32 mouse cellular contexts compared by ENCODE assay signal in the genomic region with DNA sequence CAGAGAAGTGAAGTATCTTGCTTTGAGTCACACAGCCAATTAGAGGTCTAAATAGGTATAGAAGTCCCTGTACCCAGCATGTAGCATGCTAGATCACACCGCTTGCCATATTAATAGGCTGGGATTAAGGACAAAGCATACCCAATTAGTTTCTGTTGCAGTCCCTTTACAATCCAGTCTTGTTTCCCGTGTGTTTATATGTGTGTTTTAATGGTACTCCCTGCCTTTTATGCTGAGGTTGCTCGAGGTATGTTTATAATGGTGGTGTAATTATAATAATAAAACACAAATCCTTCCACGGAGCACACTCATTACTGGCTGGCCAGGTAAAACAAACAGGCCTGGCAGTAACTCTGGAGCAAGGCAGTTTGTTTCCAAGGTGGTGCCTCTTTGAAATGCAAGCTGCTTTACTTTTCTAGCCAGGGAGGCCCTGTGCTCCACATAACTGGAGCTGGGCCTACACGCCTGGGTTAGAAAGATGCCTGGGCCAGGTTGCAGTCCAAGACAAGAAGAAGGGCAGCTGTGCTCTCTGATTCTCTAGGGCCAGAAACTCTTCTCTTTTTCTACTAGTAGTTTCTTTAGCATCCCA.
A peak's percentile ranks its signal among the peaks of the same experiment; 100 is the strongest.
DNase-seq lines count a peak whose midpoint lies in the region; ATAC-seq and TF ChIP-seq lines count a peak whose summit lies in the region.
"Had no signal": no experiment of that assay in that cellular context is flagged by ENCODE, and none has a peak within 500 bp of the region (broad histone marks: within the 10 kb centered on the region; RNA-seq: fewer than 3 reads in every experiment).

No protein-coding gene starts in this region.

- H3K36me3 ChIP-seq in forebrain, embryonic 11.5 days (ENCODE audit: control insufficient read depth, insufficient read depth, low read length) = no peaks in the 10 kb centered on the region
- H3K36me3 ChIP-seq in forebrain, embryonic 16.5 days (ENCODE audit: control insufficient read depth, insufficient read depth) = no peaks in the 10 kb centered on the region
- H3K36me3 ChIP-seq in limb, embryonic 10.5 days = no peaks in the 10 kb centered on the region
- H3K36me3 ChIP-seq in hindbrain, embryonic 16.5 days (ENCODE audit: control insufficient read depth, insufficient read depth, low read length) = no peaks in the 10 kb centered on the region
- H3K36me3 ChIP-seq: embryonic facial prominence, embryonic 13.5 days; G1E; heart, embryonic 10.5 days; heart, embryonic 15.5 days; lung, embryonic 15.5 days; midbrain, embryonic 10.5 days; midbrain, embryonic 15.5 days; neural tube, embryonic 15.5 days had no signal

- no peak for DNase-seq in forebrain, embryonic 11.5 days (ENCODE audit: low spot score)
- DNase-seq in gastrocnemius, adult 2 months = peak; percentile 27
- no peak for DNase-seq in gastrocnemius, postnatal 25 days
- DNase-seq in limb, embryonic 10.5 days (ENCODE audit: low spot score) = no peak
- no peak for DNase-seq in adrenal gland, postnatal 4 days (ENCODE audit: low spot score in 2 of 2)
- DNase-seq: adrenal gland, adult 8-10 months; cerebellum, adult 11 months; cerebellum, adult 9-10 months; cerebellum, postnatal 36 days; embryo, embryonic 11 days; gastrocnemius, postnatal 10 days; heart, adult 11 months; kidney, postnatal 25 days; left cerebral cortex, postnatal 4 days; right cerebral cortex, postnatal 14 days; thymus, adult 18-20 months; thymus, postnatal 25 days had no signal

- no peak overlapping the region for H3K27ac ChIP-seq in forebrain, embryonic 11.5 days (ENCODE audit: low read depth, low read length)
- no peak overlapping the region for H3K27ac ChIP-seq in forebrain, embryonic 16.5 days (ENCODE audit: low read length)
- no peak overlapping the region for H3K27ac ChIP-seq in gastrocnemius, adult 2 months
- H3K27ac ChIP-seq in limb, embryonic 10.5 days = peak overlapping the region; percentile 42; the same call in 1 of the 2 replicates
- no peak overlapping the region for H3K27ac ChIP-seq in hindbrain, embryonic 16.5 days (ENCODE audit: low read depth, low read length)
- H3K27ac ChIP-seq: embryonic facial prominence, embryonic 13.5 days; heart, embryonic 10.5 days; heart, embryonic 15.5 days; lung, embryonic 15.5 days; midbrain, embryonic 15.5 days had no signal

- peaks cover 5% of the 10 kb centered on the region; the same call in 1 of the 2 replicates for H3K4me1 ChIP-seq in forebrain, embryonic 11.5 days (replicated peaks; ENCODE audit: control insufficient read depth, insufficient read depth, low read length)
- H3K4me1 ChIP-seq in forebrain, embryonic 16.5 days (replicated peaks; ENCODE audit: control insufficient read depth, insufficient read depth, low read length) = peaks cover 23% of the 10 kb centered on the region
- peaks cover 80% of the 10 kb centered on the region for H3K4me1 ChIP-seq in limb, embryonic 10.5 days
- peaks cover 6% of the 10 kb centered on the region for H3K4me1 ChIP-seq in hindbrain, embryonic 16.5 days (ENCODE audit: control insufficient read depth, insufficient read depth, low read depth, low read length)

- intact Hi-C loops in gastrocnemius, adult 2 months (cut with DNase I) = loop anchor here (5.0 kb wide), 1 partner anchor 455 kb away; a partner anchor contains a TSS

- no peaks in the 10 kb centered on the region for H3K9me3 ChIP-seq in forebrain, embryonic 11.5 days (ENCODE audit: control insufficient read depth, low read length)
- H3K9me3 ChIP-seq in forebrain, embryonic 16.5 days (ENCODE audit: control insufficient read depth, low read length) = no peaks in the 10 kb centered on the region
- no peaks in the 10 kb centered on the region for H3K9me3 ChIP-seq in limb, embryonic 10.5 days (replicated peaks)
- H3K9me3 ChIP-seq in hindbrain, embryonic 16.5 days (ENCODE audit: control insufficient read depth, low read length) = no peaks in the 10 kb centered on the region
- H3K9me3 ChIP-seq: embryonic facial prominence, embryonic 13.5 days; heart, embryonic 10.5 days; heart, embryonic 15.5 days; lung, embryonic 15.5 days; midbrain, embryonic 10.5 days; midbrain, embryonic 15.5 days; neural tube, embryonic 15.5 days had no signal

- no peak overlapping the region for H3K4me2 ChIP-seq in forebrain, embryonic 11.5 days (ENCODE audit: low read depth, low read length, severe bottlenecking)
- H3K4me2 ChIP-seq in forebrain, embryonic 16.5 days (ENCODE audit: low read length) = no peak overlapping the region
- no peak overlapping the region for H3K4me2 ChIP-seq in hindbrain, embryonic 16.5 days (ENCODE audit: low read length)
- H3K4me2 ChIP-seq: embryonic facial prominence, embryonic 13.5 days; heart, embryonic 15.5 days; liver, embryonic 11.5 days; lung, embryonic 15.5 days; midbrain, embryonic 15.5 days; neural tube, embryonic 15.5 days had no signal

- peaks cover 10% of the 10 kb centered on the region for H3K27me3 ChIP-seq in forebrain, embryonic 11.5 days (ENCODE audit: control insufficient read depth, insufficient read depth, low read length)
- H3K27me3 ChIP-seq in forebrain, embryonic 16.5 days (replicated peaks; ENCODE audit: control insufficient read depth, insufficient read depth, low read length) = peaks cover 19% of the 10 kb centered on the region; the same call in 1 of the 2 replicates
- peaks cover 57% of the 10 kb centered on the region for H3K27me3 ChIP-seq in limb, embryonic 10.5 days (ENCODE audit: low read depth, poor library complexity, severe bottlenecking)
- no peaks in the 10 kb centered on the region for H3K27me3 ChIP-seq in hindbrain, embryonic 16.5 days (replicated peaks; ENCODE audit: control insufficient read depth, insufficient read depth, low read length)
- H3K27me3 ChIP-seq: heart, embryonic 15.5 days; lung, embryonic 15.5 days had no signal

- no peak for TF ChIP-seq CTCF in gastrocnemius, adult 2 months (IDR thresholded peaks at IDR 0.05)

- 39% methylated on average over 5 of the region's 5 CpGs for WGBS in forebrain, embryonic 11.5 days
- 15% methylated on average over 5 of the region's 5 CpGs for WGBS in forebrain, embryonic 16.5 days
- WGBS in limb, embryonic 10.5 days = 32% methylated on average over 5 of the region's 5 CpGs
- 58% methylated on average over 5 of the region's 5 CpGs for WGBS in hindbrain, embryonic 16.5 days

- ATAC-seq in forebrain, embryonic 11.5 days (replicated peaks; ENCODE audit: low FRiP score) = peak; percentile 60; the same call in 1 of the 2 replicates
- ATAC-seq in forebrain, embryonic 16.5 days = no peak
- ATAC-seq in hindbrain, embryonic 16.5 days = no peak
- ATAC-seq: hindbrain, postnatal 0 days; intestine, embryonic 16.5 days; midbrain, embryonic 15.5 days had no signal

- no peak overlapping the region for H3K9ac ChIP-seq in forebrain, embryonic 11.5 days (ENCODE audit: low read length)
- no peak overlapping the region for H3K9ac ChIP-seq in forebrain, embryonic 16.5 days (replicated peaks; ENCODE audit: low read depth, low read length)
- H3K9ac ChIP-seq in hindbrain, embryonic 16.5 days (ENCODE audit: low read depth, low read length) = no peak overlapping the region
- H3K9ac ChIP-seq: embryonic facial prominence, embryonic 13.5 days; heart, embryonic 15.5 days; lung, embryonic 15.5 days; midbrain, embryonic 15.5 days; neural tube, embryonic 15.5 days had no signal

- no peak overlapping the region for H3K4me3 ChIP-seq in forebrain, embryonic 11.5 days (ENCODE audit: low read depth, low read length)
- no peak overlapping the region for H3K4me3 ChIP-seq in forebrain, embryonic 16.5 days (replicated peaks; ENCODE audit: low read length)
- no peak overlapping the region for H3K4me3 ChIP-seq in gastrocnemius, adult 2 months
- no peak overlapping the region for H3K4me3 ChIP-seq in limb, embryonic 10.5 days
- H3K4me3 ChIP-seq in hindbrain, embryonic 16.5 days (ENCODE audit: low read length) = no peak overlapping the region
- H3K4me3 ChIP-seq: embryonic facial prominence, embryonic 13.5 days; erythroblast, embryonic 14.5 days; heart, embryonic 10.5 days; heart, embryonic 15.5 days; layer of hippocampus, adult 2 months; lung, embryonic 15.5 days; midbrain, embryonic 10.5 days; midbrain, embryonic 15.5 days; neural tube, embryonic 15.5 days had no signal
